Mouse (Mus musculus) macrophage (primary cell): ENCODE results near the gene Mttp. TPM values are rescaled to one million over a fixed set of nuclear protein-coding genes. Genes with fewer than 3 reads are reported as not detected.

ENCODE experiments used
- H3K27ac ChIP-seq: fragments of 350-480 bp; formaldehyde crosslinking; 2 replicates; pipeline ENCODE4 v1.9.0; 2021
- H3K36me3 ChIP-seq: fragments of 350-480 bp; formaldehyde crosslinking; 2 replicates; pipeline ENCODE4 v1.9.0; 2021; ENCODE audit errors: inconsistent target
- H3K4me3 ChIP-seq: fragments of 350-480 bp; formaldehyde crosslinking; 2 replicates; pipeline ENCODE4 v1.9.0; 2021; ENCODE audit errors: inconsistent target
- H3K79me2 ChIP-seq: fragments of 350-480 bp; formaldehyde crosslinking; 2 replicates; pipeline ENCODE4 v1.9.0; 2021; ENCODE audit errors: inconsistent target
- WGBS: methylation state at CpG from one replicate; pipeline ENCODE4 v1.1.7; 2026; ENCODE audit warnings: inconsistent platforms; ENCODE audit not compliant: missing documents; 5-methylcytosine and 5-hydroxymethylcytosine counted together
- polyA plus RNA-seq: library from polyadenylated mRNA; stranded (reverse); fragments of 250-400 nt; gene quantifications from 3 replicates; pipeline ENCODE4 v1.2.4, GENCODE M21; 2018; ENCODE audit warnings: inconsistent platforms

Gene Mttp
- polyA plus RNA-seq, 1 experiment from 2014 or later = 1.0 TPM

DNA sequence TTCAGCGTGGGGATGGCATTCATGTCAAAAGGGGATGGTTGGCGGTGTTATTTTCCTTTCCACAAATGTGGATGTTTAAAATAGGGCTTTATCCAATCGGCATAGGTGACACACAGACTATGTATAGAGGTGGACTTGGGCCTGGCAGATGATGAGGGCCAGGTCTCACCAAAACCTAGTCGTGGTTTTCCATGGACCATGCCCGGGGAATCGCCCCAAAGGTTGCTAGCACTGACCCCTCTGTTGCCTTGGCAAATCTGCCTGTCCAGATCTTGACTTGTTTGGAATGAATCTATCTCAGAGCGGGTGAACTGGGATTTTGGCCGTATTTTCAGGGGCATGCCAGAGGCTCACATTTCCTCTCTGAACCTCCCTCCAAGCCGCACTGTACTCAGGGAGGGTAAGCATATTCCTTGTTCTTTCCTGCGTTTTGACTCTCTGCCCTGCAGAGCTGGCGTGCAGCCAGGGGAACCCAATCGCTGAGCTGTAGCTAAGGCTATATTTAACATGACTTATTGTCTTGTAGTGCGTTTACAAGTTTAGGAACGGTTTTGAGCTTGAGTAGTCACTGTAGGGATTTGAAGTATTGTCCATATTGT lies 80.9 kb downstream of the Mttp start:
- WGBS = 43% methylated on average over 14 of the region's 14 CpGs
- no peak overlapping the region for H3K27ac ChIP-seq

GRCm38 (mm10) chr3:138062673-138063072 lies 82.1 kb downstream of the Mttp start:
- Histone ChIP-seq H3K79me2 (no peaks in the 10 kb centered on the region), H3K4me3 (no peak overlapping the region), H3K36me3 (no peaks in the 10 kb centered on the region), H3K27ac (no peak overlapping the region)
- 36% methylated on average over 4 of the region's 4 CpGs for WGBS

More for the DNA sequence above, 80.9 kb downstream of the Mttp start:
- Histone ChIP-seq H3K4me3 (no peak overlapping the region), H3K36me3 (no peaks in the 10 kb centered on the region), H3K79me2 (no peaks in the 10 kb centered on the region)

- WGBS = 31% methylated on average over 9 of the region's 9 CpGs
- H3K36me3 ChIP-seq = no peaks in the 10 kb centered on the region
- no peak overlapping the region for H3K4me3 ChIP-seq
These were observed 83.4 kb downstream of the Mttp start for GRCm38 (mm10) chr3:138061205-138061911.

GRCm38 (mm10) chr3:138060429-138060828 lies 84.3 kb downstream of the Mttp start:
- Histone ChIP-seq H3K79me2 (no peaks in the 10 kb centered on the region), H3K27ac (no peak overlapping the region), H3K4me3 (no peak overlapping the region), H3K36me3 (no peaks in the 10 kb centered on the region)
- WGBS = 98% methylated on average over 5 of the region's 7 CpGs

More at GRCm38 (mm10) chr3:138061205-138061911, 83.4 kb downstream of the Mttp start:
- Histone ChIP-seq H3K79me2 (no peaks in the 10 kb centered on the region), H3K27ac (no peak overlapping the region)

GRCm38 (mm10) chr3:138058226-138058625 lies 86.5 kb downstream of the Mttp start:
- H3K36me3 ChIP-seq = no peaks in the 10 kb centered on the region
- H3K27ac ChIP-seq = no peak overlapping the region
- no peak overlapping the region for H3K4me3 ChIP-seq
- no peaks in the 10 kb centered on the region for H3K79me2 ChIP-seq
- 95% methylated on average over 4 of the region's 4 CpGs for WGBS

DNA sequence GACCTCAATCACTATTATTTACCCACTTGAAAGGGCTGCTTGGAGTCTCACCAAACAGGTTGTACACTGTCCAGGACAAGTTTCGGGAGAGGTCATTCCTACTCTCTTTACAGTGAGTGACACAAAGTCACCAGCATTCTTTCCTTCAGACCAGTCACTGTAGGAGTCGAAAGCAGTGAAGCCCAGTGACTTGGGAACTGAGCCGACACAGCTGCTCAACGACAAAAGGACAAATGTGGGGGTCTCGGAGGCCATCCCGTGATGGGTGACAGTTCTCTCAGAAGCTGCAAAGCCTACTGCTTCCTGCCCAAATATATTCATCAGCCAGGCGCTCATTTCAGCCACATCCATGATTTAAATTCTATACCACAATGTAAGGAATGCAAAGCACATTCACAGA lies 87.8 kb downstream of the Mttp start:
- Histone ChIP-seq H3K27ac (no peak overlapping the region), H3K4me3 (no peak overlapping the region), H3K36me3 (no peaks in the 10 kb centered on the region), H3K79me2 (no peaks in the 10 kb centered on the region)
- 94% methylated on average over 7 of the region's 7 CpGs for WGBS

GRCm38 (mm10) chr3:138053969-138054368 lies 90.8 kb downstream of the Mttp start:
- WGBS = 52% methylated on average over 4 of the region's 4 CpGs
- Histone ChIP-seq H3K27ac (no peak overlapping the region), H3K36me3 (no peaks in the 10 kb centered on the region), H3K4me3 (no peak overlapping the region), H3K79me2 (no peaks in the 10 kb centered on the region)

DNA sequence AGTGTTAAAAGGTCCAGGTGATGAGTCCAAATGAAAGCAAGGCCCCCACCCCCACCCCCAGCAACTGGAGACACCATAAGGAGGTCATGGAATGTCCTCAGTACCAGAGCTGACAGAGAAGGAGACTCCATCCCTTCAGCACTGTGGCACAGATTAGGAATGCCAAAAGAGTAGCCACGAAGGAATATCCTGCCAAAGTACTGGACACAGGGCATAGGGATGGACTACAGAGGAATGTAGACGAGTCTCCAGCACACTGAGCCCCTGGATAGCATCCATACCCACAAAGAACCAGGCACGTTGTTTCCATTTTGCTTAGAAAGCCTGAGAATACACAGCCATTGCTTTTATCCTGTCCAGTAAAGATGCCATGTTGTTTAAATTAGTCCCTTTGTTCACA lies 93.3 kb downstream of the Mttp start:
- 84% methylated on average over 3 of the region's 3 CpGs for WGBS
- no peak overlapping the region for H3K27ac ChIP-seq
- no peaks in the 10 kb centered on the region for H3K36me3 ChIP-seq
- H3K79me2 ChIP-seq = no peaks in the 10 kb centered on the region
- H3K4me3 ChIP-seq = no peak overlapping the region

DNA sequence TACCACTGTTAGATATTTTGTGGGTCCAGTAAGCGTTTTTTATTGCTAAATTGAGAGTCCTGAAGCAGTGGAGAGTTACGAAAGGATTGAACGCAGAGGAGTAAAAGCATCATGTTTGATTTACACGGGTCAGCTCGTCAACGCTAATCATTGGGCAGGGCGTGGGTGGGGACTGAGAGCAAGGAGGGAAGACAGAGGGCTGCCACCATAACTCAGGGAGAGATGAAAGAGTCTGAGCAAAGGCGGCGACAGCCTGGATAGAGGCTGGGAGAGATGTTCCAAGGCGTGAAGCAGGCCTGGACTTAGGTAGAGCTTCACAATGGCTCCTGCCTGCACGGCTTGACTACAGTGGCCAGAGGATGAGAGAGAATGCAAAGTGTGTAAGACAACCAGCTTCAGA lies 94.0 kb downstream of the Mttp start:
- H3K36me3 ChIP-seq = no peaks in the 10 kb centered on the region
- no peaks in the 10 kb centered on the region for H3K79me2 ChIP-seq
- no peak overlapping the region for H3K4me3 ChIP-seq
- H3K27ac ChIP-seq = no peak overlapping the region
- 90% methylated on average over 11 of the region's 11 CpGs for WGBS

- H3K4me3 ChIP-seq = no peak overlapping the region
- no peaks in the 10 kb centered on the region for H3K36me3 ChIP-seq
- H3K79me2 ChIP-seq = no peaks in the 10 kb centered on the region
- over 99% methylated on average over 6 of the region's 6 CpGs for WGBS
- no peak overlapping the region for H3K27ac ChIP-seq
These were observed 95.2 kb downstream of the Mttp start for GRCm38 (mm10) chr3:138049555-138049954.

- Histone ChIP-seq H3K27ac (no peak overlapping the region), H3K36me3 (no peaks in the 10 kb centered on the region), H3K79me2 (no peaks in the 10 kb centered on the region), H3K4me3 (no peak overlapping the region)
- WGBS = 78% methylated on average over 7 of the region's 7 CpGs
These were observed 101.5 kb downstream of the Mttp start for GRCm38 (mm10) chr3:138043316-138043715.

DNA sequence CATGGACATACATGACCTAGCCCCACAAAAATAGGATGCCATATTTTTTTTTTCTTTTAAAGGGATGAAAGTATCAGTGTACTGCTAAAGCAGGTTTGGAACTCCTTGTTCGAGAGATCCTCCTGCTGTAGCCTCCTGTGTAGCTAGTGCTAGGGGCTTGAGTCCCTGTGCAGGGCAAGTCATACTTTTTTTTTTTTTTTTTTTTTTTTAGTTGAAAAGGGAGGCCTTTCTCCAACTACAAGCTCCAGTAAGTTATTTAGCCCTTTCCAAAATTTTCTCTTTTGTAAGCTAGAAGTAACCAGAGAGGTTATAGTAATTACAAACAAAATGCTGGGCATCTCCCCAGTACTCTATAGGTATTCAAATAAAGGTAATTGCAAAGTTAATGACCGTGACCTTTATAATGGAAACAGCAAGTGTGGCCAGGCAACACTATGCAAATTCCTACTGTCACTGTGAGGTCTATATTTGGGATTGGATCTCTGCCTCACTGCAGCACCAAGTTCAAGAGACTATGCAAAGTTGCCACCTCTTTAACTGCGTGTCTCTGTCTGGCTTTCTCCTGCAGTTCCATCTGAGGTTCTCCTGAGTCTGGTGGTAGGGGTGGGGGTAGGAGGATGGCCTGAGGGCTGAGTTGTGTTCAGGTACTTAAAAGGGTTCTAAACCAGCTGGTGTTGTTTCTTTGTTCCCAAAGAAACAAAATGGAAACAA lies 103.0 kb downstream of the Mttp start:
- H3K27ac ChIP-seq = no peak overlapping the region
- no peak overlapping the region for H3K4me3 ChIP-seq
- no peaks in the 10 kb centered on the region for H3K79me2 ChIP-seq
- no peaks in the 10 kb centered on the region for H3K36me3 ChIP-seq
- 95% methylated on average over 3 of the region's 3 CpGs for WGBS

DNA sequence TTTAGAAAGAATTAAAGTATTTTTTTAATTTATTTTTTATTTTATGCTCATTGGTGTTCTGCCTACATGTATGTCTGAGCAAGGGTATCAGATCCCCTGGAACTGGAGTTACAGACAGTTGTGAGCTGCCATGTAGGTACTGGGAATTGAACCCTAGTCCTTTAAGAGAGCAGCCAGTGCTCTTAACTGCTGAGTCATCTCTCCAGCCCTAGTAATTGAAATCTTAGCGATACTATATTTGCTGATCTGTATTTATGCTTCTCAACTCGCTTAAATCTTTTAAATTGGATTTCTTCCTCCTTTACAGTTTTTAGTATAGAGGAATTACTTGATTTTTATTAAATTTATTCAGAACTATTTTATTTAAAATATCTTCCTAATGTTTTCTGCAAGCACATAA lies 103.8 kb downstream of the Mttp start:
- WGBS = 81% methylated on average over 2 of the region's 2 CpGs
- no peaks in the 10 kb centered on the region for H3K79me2 ChIP-seq
- no peak overlapping the region for H3K4me3 ChIP-seq
- no peaks in the 10 kb centered on the region for H3K36me3 ChIP-seq
- no peak overlapping the region for H3K27ac ChIP-seq
